Mouse (Mus musculus): ENCODE measurements at regions not wholly inside any gene's neighbourhood (a gene's known extent, or its start where the extent isn't known, plus 50 kb on each side); places are given as distances from the start of the nearest gene placed in this dataset.

DNA sequence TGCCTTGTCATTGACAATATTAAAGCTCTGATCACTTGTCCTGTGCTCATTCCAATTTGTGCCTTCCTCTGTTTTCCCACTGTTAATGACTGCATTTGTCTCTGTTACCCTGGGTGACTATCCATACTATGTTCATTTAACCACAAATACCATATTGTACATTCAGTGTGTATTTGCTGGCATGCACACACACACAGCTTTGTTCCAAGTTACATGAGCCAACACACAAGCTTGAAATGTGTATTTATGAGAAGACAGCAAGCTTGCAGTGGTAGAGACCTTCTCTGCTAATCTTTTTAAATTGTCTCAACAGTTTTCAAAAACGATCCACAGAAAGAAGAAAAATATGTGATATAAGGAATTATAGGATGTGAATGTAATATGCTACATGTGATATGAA, 193.8 kb upstream of the Ptprk start:
- no peak for TF ChIP-seq CTCF (IDR thresholded peaks at IDR 0.05; ENCODE audit: borderline replicate concordance, insufficient read depth, low read length)
- TF ChIP-seq POLR2A (IDR thresholded peaks at IDR 0.05; ENCODE audit: low read depth, low read length), result no peak
